Mouse (Mus musculus) MEL (cell line): ENCODE data around the gene Serf1. TPM values are rescaled to one million over a fixed set of nuclear protein-coding genes. Genes with fewer than 3 reads are reported as not detected.

Source experiments
- DNase-seq: peaks from one replicate; pipeline ENCODE4 v3.0.0; 2011; ENCODE audit warnings: low read depth, low spot score
- H3K27ac ChIP-seq: 2 replicates; pipeline ENCODE4 v1.5.1; 2012; ENCODE audit warnings: low read depth, mild to moderate bottlenecking, control low read depth, low read length, moderate library complexity; ENCODE audit not compliant: control insufficient read depth
- H3K27me3 ChIP-seq, 2 experiments: fragments of 150-350 bp in 1 of 2; sonication (generic) in 1 of 2; 2 replicates each; pipeline ENCODE4 v1.6.1; 2012; ENCODE audit warnings: low read length in 2 of 2, mild to moderate bottlenecking in 2 of 2, improper control_type of control experiment in 1 of 2, moderate library complexity in 1 of 2; ENCODE audit not compliant: insufficient read depth in 2 of 2, control insufficient read depth in 1 of 2
- H3K36me3 ChIP-seq, 2 experiments: 2 replicates each; pipeline ENCODE4 v1.6.1; 2012 to 2014; ENCODE audit warnings: low read length in 2 of 2, improper control_type of control experiment in 1 of 2, inconsistent platforms in 1 of 2, mild to moderate bottlenecking in 1 of 2; ENCODE audit not compliant: insufficient read depth in 2 of 2, control insufficient read depth in 1 of 2
- H3K4me1 ChIP-seq, 2 experiments: fragments of 150-350 bp in 1 of 2; sonication (generic) in 1 of 2; 2 replicates each; pipeline ENCODE4 v1.6.1; 2012; ENCODE audit warnings: low read length in 2 of 2, improper control_type of control experiment in 1 of 2, mild to moderate bottlenecking in 1 of 2; ENCODE audit not compliant: insufficient read depth in 2 of 2, control insufficient read depth in 1 of 2
- H3K4me3 ChIP-seq, 2 experiments: fragments of 150-350 bp in 1 of 2; sonication (generic) in 1 of 2; 2 replicates each; pipeline ENCODE4 v1.5.1; 2012; ENCODE audit warnings: low read depth in 2 of 2, low read length in 2 of 2, mild to moderate bottlenecking in 2 of 2, moderate library complexity in 2 of 2, control low read depth in 1 of 2, improper control_type of control experiment in 1 of 2; ENCODE audit not compliant: control insufficient read depth in 1 of 2, insufficient read depth in 1 of 2
- H3K79me2 ChIP-seq: 2 replicates; pipeline ENCODE4 v1.6.1; 2012; ENCODE audit warnings: mild to moderate bottlenecking, low read length, moderate library complexity; ENCODE audit not compliant: control insufficient read depth, poor library complexity, insufficient read depth
- H3K9ac ChIP-seq: 2 replicates; pipeline ENCODE4 v1.6.1; 2012; ENCODE audit warnings: low read depth, mild to moderate bottlenecking, control low read depth, low read length, moderate library complexity; ENCODE audit not compliant: control insufficient read depth, poor library complexity, severe bottlenecking
- H3K9me3 ChIP-seq: fragments of 150-350 bp; sonication (generic); replicated peaks from 2 replicates; pipeline ENCODE4 v1.6.1; 2012; ENCODE audit warnings: mild to moderate bottlenecking, low read length, improper control_type of control experiment, moderate library complexity; ENCODE audit not compliant: insufficient read depth
- BHLHE40 ChIP-seq: IDR thresholded peaks from 2 replicates; pipeline ENCODE4 v1.6.1; 2012; ENCODE audit warnings: low read depth, mild to moderate bottlenecking, inconsistent platforms, low read length, improper control_type of control experiment, borderline replicate concordance
- CHD1 ChIP-seq: IDR thresholded peaks from 2 replicates; pipeline ENCODE4 v1.6.1; 2012; ENCODE audit warnings: low read depth, mild to moderate bottlenecking, inconsistent platforms, low read length, improper control_type of control experiment
- CHD2 ChIP-seq: IDR thresholded peaks from 2 replicates; pipeline ENCODE4 v1.6.1; 2011; ENCODE audit warnings: low read length, improper control_type of control experiment
- CTCF ChIP-seq, 3 experiments: IDR thresholded peaks in 2 of 3; conservative IDR thresholded peaks in 1 of 3; 2 replicates each; pipeline ENCODE4 v1.5.1; 2011 to 2012; ENCODE audit warnings: low read length in 3 of 3, low read depth in 2 of 3, mild to moderate bottlenecking in 2 of 3, improper control_type of control experiment in 1 of 3, inconsistent platforms in 1 of 3, mixed read lengths in 1 of 3, moderate library complexity in 1 of 3; ENCODE audit not compliant: control insufficient read depth in 1 of 3, insufficient read depth in 1 of 3, poor library complexity in 1 of 3, severe bottlenecking in 1 of 3
- ELF1 ChIP-seq: IDR thresholded peaks from 2 replicates; pipeline ENCODE4 v1.6.1; 2014; ENCODE audit warnings: low read depth, mild to moderate bottlenecking, inconsistent platforms, low read length, improper control_type of control experiment, moderate library complexity
- EP300 ChIP-seq, 2 experiments: IDR thresholded peaks; 2 replicates each; pipeline ENCODE4 v1.6.1; 2011; ENCODE audit warnings: improper control_type of control experiment in 2 of 2, low read length in 2 of 2, low read depth in 1 of 2, mild to moderate bottlenecking in 1 of 2
- GABPA ChIP-seq: IDR thresholded peaks from 2 replicates; pipeline ENCODE4 v1.6.1; 2012; ENCODE audit warnings: low read depth, mild to moderate bottlenecking, inconsistent platforms, low read length, improper control_type of control experiment, moderate library complexity
- GATA1 ChIP-seq: IDR thresholded peaks from 2 replicates; pipeline ENCODE4 v1.6.1; 2011; ENCODE audit warnings: low read depth, low read length, improper control_type of control experiment
- HCFC1 ChIP-seq: IDR thresholded peaks from 2 replicates; pipeline ENCODE4 v1.6.1; 2012; ENCODE audit warnings: low read depth, mild to moderate bottlenecking, inconsistent platforms, low read length, improper control_type of control experiment, moderate library complexity
- KAT2A ChIP-seq: conservative IDR thresholded peaks from 2 replicates; pipeline ENCODE4 v1.6.1; 2012; ENCODE audit warnings: low read depth, low read length, improper control_type of control experiment, inconsistent platforms
- MAFK ChIP-seq: IDR thresholded peaks from 2 replicates; pipeline ENCODE4 v1.6.1; 2011; ENCODE audit warnings: low read depth, mild to moderate bottlenecking, low read length, improper control_type of control experiment, borderline replicate concordance
- MAX ChIP-seq: IDR thresholded peaks from 2 replicates; pipeline ENCODE4 v1.6.1; 2011; ENCODE audit warnings: low read length, improper control_type of control experiment
- MAZ ChIP-seq: IDR thresholded peaks from 2 replicates; pipeline ENCODE4 v1.6.1; 2012; ENCODE audit warnings: low read depth, mild to moderate bottlenecking, inconsistent platforms, low read length, improper control_type of control experiment
- MEF2A ChIP-seq: IDR thresholded peaks from 2 replicates; pipeline ENCODE4 v1.6.1; 2014; ENCODE audit warnings: low read depth, mild to moderate bottlenecking, inconsistent platforms, low read length, improper control_type of control experiment; ENCODE audit not compliant: poor library complexity, insufficient replicate concordance, severe bottlenecking; ENCODE audit errors: extremely low read depth
- MXI1 ChIP-seq: IDR thresholded peaks from 2 replicates; pipeline ENCODE4 v1.6.1; 2011; ENCODE audit warnings: mild to moderate bottlenecking, low read depth, low read length, improper control_type of control experiment
- MYB ChIP-seq: IDR thresholded peaks from 2 replicates; pipeline ENCODE4 v1.6.1; 2011; ENCODE audit warnings: mild to moderate bottlenecking, low read depth, low read length, improper control_type of control experiment
- MYC ChIP-seq: IDR thresholded peaks from 2 replicates; pipeline ENCODE4 v1.6.1; 2011; ENCODE audit warnings: low read depth, mild to moderate bottlenecking, low read length, improper control_type of control experiment, moderate library complexity
- NELFE ChIP-seq: IDR thresholded peaks from 2 replicates; pipeline ENCODE4 v1.6.1; 2011; ENCODE audit warnings: low read depth, low read length, improper control_type of control experiment
- NRF1 ChIP-seq: IDR thresholded peaks from 2 replicates; pipeline ENCODE4 v1.6.1; 2014; ENCODE audit warnings: low read depth, mild to moderate bottlenecking, inconsistent platforms, low read length, improper control_type of control experiment, moderate library complexity; ENCODE audit not compliant: poor library complexity, insufficient read depth, severe bottlenecking
- RAD21 ChIP-seq: IDR thresholded peaks from 2 replicates; pipeline ENCODE4 v1.6.1; 2011; ENCODE audit warnings: mild to moderate bottlenecking, low read depth, low read length, improper control_type of control experiment
- SIN3A ChIP-seq: IDR thresholded peaks from 2 replicates; pipeline ENCODE4 v1.6.1; 2012; ENCODE audit warnings: low read length, improper control_type of control experiment, inconsistent platforms
- TCF12 ChIP-seq: IDR thresholded peaks from 2 replicates; pipeline ENCODE4 v1.6.1; 2014; ENCODE audit warnings: low read depth, mild to moderate bottlenecking, inconsistent platforms, low read length, improper control_type of control experiment, moderate library complexity
- UBTF ChIP-seq: IDR thresholded peaks from 2 replicates; pipeline ENCODE4 v1.6.1; 2012; ENCODE audit warnings: low read depth, mild to moderate bottlenecking, inconsistent platforms, low read length, improper control_type of control experiment, moderate library complexity, borderline replicate concordance; ENCODE audit not compliant: insufficient read depth
- USF1 ChIP-seq: IDR thresholded peaks from 2 replicates; pipeline ENCODE4 v1.6.1; 2014; ENCODE audit warnings: low read depth, mild to moderate bottlenecking, inconsistent platforms, low read length, improper control_type of control experiment, moderate library complexity
- USF2 ChIP-seq, 2 experiments: IDR thresholded peaks; 2 replicates each; pipeline ENCODE4 v1.6.1; 2011 to 2012; ENCODE audit warnings: improper control_type of control experiment in 2 of 2, low read length in 2 of 2, borderline replicate concordance in 1 of 2, inconsistent platforms in 1 of 2, low read depth in 1 of 2, mild to moderate bottlenecking in 1 of 2; ENCODE audit not compliant: insufficient read depth in 1 of 2
- ZC3H11A ChIP-seq: IDR thresholded peaks from 2 replicates; pipeline ENCODE4 v1.6.1; 2012; ENCODE audit warnings: low read depth, mild to moderate bottlenecking, inconsistent platforms, low read length, improper control_type of control experiment
- ZMIZ1 ChIP-seq: IDR thresholded peaks from 2 replicates; pipeline ENCODE4 v1.6.1; 2012; ENCODE audit warnings: low read depth, mild to moderate bottlenecking, inconsistent platforms, low read length, improper control_type of control experiment, moderate library complexity
- ZNF384 ChIP-seq: IDR thresholded peaks from 2 replicates; pipeline ENCODE4 v1.6.1; 2012; ENCODE audit warnings: low read depth, mild to moderate bottlenecking, inconsistent platforms, low read length, improper control_type of control experiment
- polyA plus RNA-seq, 2 experiments: library from polyadenylated mRNA; stranded (reverse) in 1 of 2; unstranded in 1 of 2; fragments of >175 nt in 1 of 2; fragments of >200 nt in 1 of 2; gene quantifications; 2 replicates each; pipeline versions ENCODE4 v1.2.1 to v1.2.4; 2012; ENCODE audit warnings: low replicate concordance in 2 of 2, low read depth in 1 of 2; ENCODE audit not compliant: insufficient read length in 2 of 2, insufficient read depth in 1 of 2, missing spikeins in 1 of 2
- total RNA-seq: library from RNA; depleted of rRNA; stranded (reverse); fragments of 300-350 nt; gene quantifications from 2 replicates; pipeline ENCODE4 v1.2.3, GENCODE M21; 2012

The Serf1 gene
- total and polyA plus RNA-seq, 3 experiments: 36.8 to 57.6 TPM; not detected in 1

- TF ChIP-seq GABPA: no peak
These were observed 9.0 kb upstream of the Serf1 start (continued) for GRCm38 (mm10) chr13:100098808-100099207.

GRCm38 (mm10) chr13:100103052-100103658, 4.7 kb upstream of the Serf1 start:
- Histone ChIP-seq H3K9me3 (no peaks in the 10 kb centered on the region), H3K4me1 (peaks cover 24% of the 10 kb centered on the region in 2 experiments)
- DNase-seq: peak; percentile 70

GRCm38 (mm10) chr13:100103748-100104254, 4.0 kb upstream of the Serf1 start, which contains the start of gene Bdp1:
TSS of gene Bdp1 (minus strand) at chr13:100104070.
- Histone ChIP-seq H3K79me2 (peaks cover 37% of the 10 kb centered on the region), H3K4me3 (peak within 1 kb of the TSS; percentile 75 to 100), H3K27me3 (no peaks in the 10 kb centered on the region), H3K9me3 (no peaks in the 10 kb centered on the region), H3K36me3 (peaks cover 2 to 31% of the 10 kb centered on the region in 2 experiments; a peak in 3 of 4 replicates), H3K4me1 (peaks cover 21 to 22% of the 10 kb centered on the region in 2 experiments), H3K27ac (peak within 1 kb of the TSS; percentile 59), H3K9ac (peak within 1 kb of the TSS; percentile 75)
- DNase-seq: peak; percentile 94
- TF ChIP-seq ZMIZ1 (peak; percentile 89), ZNF384 (peak; percentile 92), RAD21 (no peak), EP300 (IDR thresholded peaks at IDR 0.05; ENCODE audit: low read depth in 1 of 2, low read length in 2 of 2) (no peak), GABPA (peak; percentile 68; the same call in 1 of the 2 replicates), NELFE (peak; percentile 89), ELF1 (peak; percentile 89), SIN3A (peak; percentile 100), HCFC1 (peak; percentile 95), CHD1 (no peak), ZC3H11A (no peak; the same call in 1 of the 2 replicates), UBTF (no peak), USF2 (IDR thresholded peaks at IDR 0.05; ENCODE audit: borderline replicate concordance in 1 of 2, insufficient read depth in 1 of 2, low read depth in 1 of 2, low read length in 2 of 2) (no peak), CTCF (IDR thresholded peaks at IDR 0.05 in 2 of 3, conservative IDR thresholded peaks at IDR 0.05 in 1 of 3; ENCODE audit: control insufficient read depth in 1 of 3, insufficient read depth in 1 of 3, low read depth in 2 of 3, low read length in 3 of 3, poor library complexity in 1 of 3, severe bottlenecking in 1 of 3) (no peak), MEF2A (no peak), NRF1 (no peak), MXI1 (peak; percentile 96), TCF12 (peak; percentile 69; the same call in 1 of the 2 replicates)

More at GRCm38 (mm10) chr13:100103052-100103658, 4.7 kb upstream of the Serf1 start:
- H3K4me3 ChIP-seq: peak overlapping the region; percentile 75 to 100
- peak overlapping the region; percentile 59 for H3K27ac ChIP-seq
- H3K27me3 ChIP-seq: no peaks in the 10 kb centered on the region
- H3K36me3 ChIP-seq: peaks cover 6 to 31% of the 10 kb centered on the region in 2 experiments
- TF ChIP-seq TCF12 (no peak), MAX (peak; percentile 54; the same call in 1 of the 2 replicates), KAT2A (no peak), MYB (no peak), USF1 (no peak), UBTF (no peak), BHLHE40 (no peak), RAD21 (no peak), ELF1 (no peak), NELFE (no peak), GATA1 (peak; percentile 13; the same call in 1 of the 2 replicates), MYC (peak; percentile 63; the same call in 1 of the 2 replicates), MXI1 (peak; percentile 57; the same call in 1 of the 2 replicates), MAFK (no peak), CHD2 (no peak), SIN3A (peak; percentile 8; the same call in 1 of the 2 replicates), MEF2A (no peak), CTCF (IDR thresholded peaks at IDR 0.05 in 2 of 3, conservative IDR thresholded peaks at IDR 0.05 in 1 of 3; ENCODE audit: control insufficient read depth in 1 of 3, insufficient read depth in 1 of 3, low read depth in 2 of 3, low read length in 3 of 3, poor library complexity in 1 of 3, severe bottlenecking in 1 of 3) (no peak), MAZ (no peak)
- H3K79me2 ChIP-seq: peaks cover 37% of the 10 kb centered on the region
- peak overlapping the region; percentile 75 for H3K9ac ChIP-seq
